Mouse (Mus musculus): ENCODE results near the gene Rgl3.

Gene Rgl3

GRCm38 (mm10) chr9:21951977-21952376 is 37.3 kb downstream of the Rgl3 start:
- in situ Hi-C loops (cut with MboI; ENCODE audit: low sequenced_read_pairs) = no loop called here

- in situ Hi-C loops (cut with MboI; ENCODE audit: low sequenced_read_pairs) = no loop called here
These were observed 38.9 kb downstream of the Rgl3 start for GRCm38 (mm10) chr9:21950322-21950721.

- in situ Hi-C loops (cut with MboI; ENCODE audit: low sequenced_read_pairs) = no loop called here
These were observed 40.5 kb downstream of the Rgl3 start for GRCm38 (mm10) chr9:21948790-21949189.

GRCm38 (mm10) chr9:21948146-21948545 is 41.1 kb downstream of the Rgl3 start:
- in situ Hi-C loops (cut with MboI; ENCODE audit: low sequenced_read_pairs) = no loop called here

GRCm38 (mm10) chr9:21947540-21948130 is 41.6 kb downstream of the Rgl3 start:
- in situ Hi-C loops (cut with MboI; ENCODE audit: low sequenced_read_pairs) = no loop called here

GRCm38 (mm10) chr9:21944267-21944666 is 45.0 kb downstream of the Rgl3 start:
- in situ Hi-C loops (cut with MboI; ENCODE audit: low sequenced_read_pairs) = no loop called here

GRCm38 (mm10) chr9:21943638-21944037 is 45.6 kb downstream of the Rgl3 start:
- in situ Hi-C loops (cut with MboI; ENCODE audit: low sequenced_read_pairs) = no loop called here

GRCm38 (mm10) chr9:21943046-21943445 is 46.2 kb downstream of the Rgl3 start:
- in situ Hi-C loops (cut with MboI; ENCODE audit: low sequenced_read_pairs) = no loop called here

- in situ Hi-C loops (cut with MboI; ENCODE audit: low sequenced_read_pairs) = no loop called here
These were observed 50.9 kb downstream of the Rgl3 start for GRCm38 (mm10) chr9:21938234-21938855.

- in situ Hi-C loops (cut with MboI; ENCODE audit: low sequenced_read_pairs) = no loop called here
These were observed 51.5 kb downstream of the Rgl3 start for GRCm38 (mm10) chr9:21937711-21938175.

GRCm38 (mm10) chr9:21936692-21937570 is 52.3 kb downstream of the Rgl3 start, which contains the start of gene Plppr2:
Gene Plppr2 (plus strand): TSS chr9:21937033.
- in situ Hi-C loops (cut with MboI; ENCODE audit: low sequenced_read_pairs) = no loop called here

- in situ Hi-C loops (cut with MboI; ENCODE audit: low sequenced_read_pairs) = no loop called here
These were observed 53.6 kb downstream of the Rgl3 start for GRCm38 (mm10) chr9:21935466-21936131.

GRCm38 (mm10) chr9:21934021-21934420 is 55.2 kb downstream of the Rgl3 start:
- in situ Hi-C loops (cut with MboI; ENCODE audit: low sequenced_read_pairs) = no loop called here

GRCm38 (mm10) chr9:21932445-21933137 is 56.7 kb downstream of the Rgl3 start:
- in situ Hi-C loops (cut with MboI; ENCODE audit: low sequenced_read_pairs) = no loop called here

- in situ Hi-C loops (cut with MboI; ENCODE audit: low sequenced_read_pairs) = no loop called here
These were observed 57.2 kb downstream of the Rgl3 start for GRCm38 (mm10) chr9:21932006-21932405.

GRCm38 (mm10) chr9:21929208-21929607 is 60.0 kb downstream of the Rgl3 start:
- in situ Hi-C loops (cut with MboI; ENCODE audit: low sequenced_read_pairs) = no loop called here

GRCm38 (mm10) chr9:21927208-21927753 is 62.0 kb downstream of the Rgl3 start, which contains the start of the genes Ccdc159 and Tmem205:
Gene Ccdc159 (plus strand): TSS chr9:21927471.
Gene Tmem205 (minus strand): TSS chr9:21927556.
- in situ Hi-C loops (cut with MboI; ENCODE audit: low sequenced_read_pairs) = no loop called here

- in situ Hi-C loops (cut with MboI; ENCODE audit: low sequenced_read_pairs) = no loop called here
These were observed 62.5 kb downstream of the Rgl3 start for GRCm38 (mm10) chr9:21926784-21927183.

GRCm38 (mm10) chr9:21926155-21926554 is 63.1 kb downstream of the Rgl3 start:
- in situ Hi-C loops (cut with MboI; ENCODE audit: low sequenced_read_pairs) = no loop called here

- in situ Hi-C loops (cut with MboI; ENCODE audit: low sequenced_read_pairs) = no loop called here
These were observed 63.7 kb downstream of the Rgl3 start for GRCm38 (mm10) chr9:21925506-21925905.
